Mouse (Mus musculus): ENCODE data around the gene Dpp10. TPM values are rescaled to one million over a fixed set of nuclear protein-coding genes. Genes with fewer than 3 reads are reported as not detected.

The Dpp10 gene
- total and polyA plus RNA-seq, 3 experiments = not detected

DNA sequence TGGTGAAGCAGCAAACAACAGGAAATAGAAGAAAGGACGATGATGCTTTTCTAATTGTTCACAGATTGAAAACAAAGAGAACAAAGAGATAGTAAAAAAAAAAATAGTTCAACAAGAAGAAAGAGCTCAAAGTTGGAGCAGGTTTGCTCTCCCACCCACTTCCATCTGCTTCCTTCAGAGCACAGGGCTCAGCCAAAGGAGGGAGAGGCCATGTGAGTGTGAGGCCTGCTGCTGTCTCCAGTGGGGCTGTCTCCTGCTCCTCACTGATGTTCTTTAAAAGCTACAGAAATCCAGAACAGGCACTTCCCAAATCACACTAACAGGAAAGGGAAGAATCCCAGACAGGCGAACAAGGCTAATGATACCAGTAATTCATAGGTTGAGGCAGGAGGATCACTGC is 694.1 kb downstream of the Dpp10 start:
- no peak overlapping the region for H3K9ac ChIP-seq (ENCODE audit: control insufficient read depth, low read depth, low read length, poor library complexity, severe bottlenecking)
- H3K27ac ChIP-seq (ENCODE audit: control insufficient read depth, low read depth, low read length) = no peak overlapping the region
- no peaks in the 10 kb centered on the region for H3K27me3 ChIP-seq (ENCODE audit: control insufficient read depth in 1 of 2, insufficient read depth in 2 of 2, low read length in 2 of 2)
- no peaks in the 10 kb centered on the region for H3K4me1 ChIP-seq (ENCODE audit: control insufficient read depth in 1 of 2, insufficient read depth in 2 of 2, low read length in 2 of 2)
- no peaks in the 10 kb centered on the region for H3K9me3 ChIP-seq (replicated peaks; ENCODE audit: insufficient read depth, low read length)
- no peaks in the 10 kb centered on the region for H3K79me2 ChIP-seq (ENCODE audit: control insufficient read depth, insufficient read depth, low read length, poor library complexity)
- H3K36me3 ChIP-seq (ENCODE audit: control insufficient read depth in 1 of 2, insufficient read depth in 2 of 2, low read length in 2 of 2) = no peaks in the 10 kb centered on the region
- DNase-seq (ENCODE audit: low read depth, low spot score) = no peak
- no peak overlapping the region for H3K4me3 ChIP-seq (ENCODE audit: control insufficient read depth in 1 of 2, insufficient read depth in 1 of 2, low read depth in 2 of 2, low read length in 2 of 2)
- TF ChIP-seq MAFK (IDR thresholded peaks at IDR 0.05; ENCODE audit: borderline replicate concordance, low read depth, low read length) (no peak), E2F4 (IDR thresholded peaks at IDR 0.05; ENCODE audit: borderline replicate concordance, low read depth, low read length) (no peak), POLR2AphosphoS2 (IDR thresholded peaks at IDR 0.05; ENCODE audit: low read length) (no peak), SMC3 (IDR thresholded peaks at IDR 0.05; ENCODE audit: low read depth, low read length) (no peak), NRF1 (IDR thresholded peaks at IDR 0.05; ENCODE audit: insufficient read depth, low read depth, low read length, poor library complexity, severe bottlenecking) (no peak)

DNA sequence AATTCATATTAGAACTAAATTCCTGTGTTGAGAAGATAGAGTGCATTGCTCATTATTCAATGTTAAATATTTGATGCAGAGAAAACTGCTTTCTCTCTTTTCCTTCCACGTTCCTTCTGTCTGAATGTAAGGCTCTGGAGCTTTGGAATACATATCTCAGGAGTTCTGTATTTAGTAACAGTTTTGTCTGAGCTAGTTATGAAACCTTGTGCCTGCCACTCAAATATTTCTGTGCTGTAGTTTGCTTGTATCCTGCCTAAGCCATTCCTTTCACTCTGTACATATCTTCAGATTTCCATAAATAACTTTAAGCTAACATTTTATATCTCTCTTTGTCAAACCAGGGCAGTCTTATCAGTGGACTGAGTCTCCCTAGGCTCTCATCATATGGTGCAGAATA is 707.5 kb downstream of the Dpp10 start:
- no peak overlapping the region for H3K4me3 ChIP-seq (ENCODE audit: control insufficient read depth in 1 of 2, insufficient read depth in 1 of 2, low read depth in 2 of 2, low read length in 2 of 2)
- no peaks in the 10 kb centered on the region for H3K9me3 ChIP-seq (replicated peaks; ENCODE audit: insufficient read depth, low read length)
- H3K36me3 ChIP-seq (ENCODE audit: control insufficient read depth in 1 of 2, insufficient read depth in 2 of 2, low read length in 2 of 2) = no peaks in the 10 kb centered on the region
- H3K9ac ChIP-seq (ENCODE audit: control insufficient read depth, low read depth, low read length, poor library complexity, severe bottlenecking) = no peak overlapping the region
- no peak overlapping the region for H3K27ac ChIP-seq (ENCODE audit: control insufficient read depth, low read depth, low read length)
- H3K4me1 ChIP-seq (ENCODE audit: control insufficient read depth in 1 of 2, insufficient read depth in 2 of 2, low read length in 2 of 2) = no peaks in the 10 kb centered on the region
- H3K27me3 ChIP-seq (ENCODE audit: control insufficient read depth in 1 of 2, insufficient read depth in 2 of 2, low read length in 2 of 2) = no peaks in the 10 kb centered on the region
- no peak for DNase-seq (ENCODE audit: low read depth, low spot score)
- TF ChIP-seq MYC (IDR thresholded peaks at IDR 0.05; ENCODE audit: low read depth, low read length) (no peak), JUND (IDR thresholded peaks at IDR 0.05; ENCODE audit: low read depth, low read length) (no peak), SIN3A (IDR thresholded peaks at IDR 0.05; ENCODE audit: low read length) (no peak), ELF1 (IDR thresholded peaks at IDR 0.05; ENCODE audit: low read depth, low read length) (no peak), MAX (IDR thresholded peaks at IDR 0.05; ENCODE audit: low read length) (no peak), UBTF (IDR thresholded peaks at IDR 0.05; ENCODE audit: borderline replicate concordance, insufficient read depth, low read depth, low read length) (no peak), GATA1 (IDR thresholded peaks at IDR 0.05; ENCODE audit: low read depth, low read length) (no peak), TCF12 (IDR thresholded peaks at IDR 0.05; ENCODE audit: low read depth, low read length) (no peak), ZKSCAN1 (IDR thresholded peaks at IDR 0.05; ENCODE audit: low read depth, low read length) (no peak), GABPA (IDR thresholded peaks at IDR 0.05; ENCODE audit: low read depth, low read length) (no peak), USF1 (IDR thresholded peaks at IDR 0.05; ENCODE audit: low read depth, low read length) (no peak), MYB (IDR thresholded peaks at IDR 0.05; ENCODE audit: low read depth, low read length) (no peak)
- no peaks in the 10 kb centered on the region for H3K79me2 ChIP-seq (ENCODE audit: control insufficient read depth, insufficient read depth, low read length, poor library complexity)
